Mouse (Mus musculus): ENCODE measurements around the gene Gm43302. TPM values are rescaled to one million over a fixed set of nuclear protein-coding genes. Genes with fewer than 3 reads are reported as not detected.
"Not testable (repeated sequence)": the region's sequence is repeated elsewhere in the genome, so short reads cannot be mapped to it uniquely, and the experiment has no call there.

Gene Gm43302
- polyA plus RNA-seq, 1 experiment from 2014 or later, result not detected

DNA sequence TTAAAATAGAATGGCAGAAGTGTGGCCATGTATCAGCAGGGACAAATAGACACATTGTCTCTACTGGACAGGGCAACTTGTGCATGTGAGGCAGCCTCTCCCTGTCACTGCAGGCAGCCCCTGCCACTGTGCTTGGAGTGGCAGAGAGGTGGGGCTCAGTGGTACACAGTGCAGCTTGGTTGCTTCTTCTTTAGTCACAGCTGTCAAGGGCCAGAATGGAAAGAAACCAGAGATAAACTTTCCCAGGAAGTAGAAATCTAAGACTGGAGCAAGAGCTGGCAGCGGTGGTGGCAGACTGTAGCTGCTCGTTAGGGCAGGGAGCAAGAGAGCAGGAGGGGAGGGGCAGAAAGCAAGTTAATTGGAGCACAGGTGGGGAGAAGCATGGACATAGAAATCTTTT is 8.0 kb upstream of the Gm43302 start:
- Histone ChIP-seq H3K27ac (ENCODE audit: low read depth, low read length) (no peak overlapping the region), H3K4me2 (no peak overlapping the region), H3K4me1 (ENCODE audit: control insufficient read depth, insufficient read depth, low read length) (no peaks in the 10 kb centered on the region), H3K4me3 (ENCODE audit: low read depth, low read length) (no peak overlapping the region), H3K36me3 (ENCODE audit: control insufficient read depth, insufficient read depth, low read length) (no peaks in the 10 kb centered on the region), H3K27me3 (ENCODE audit: control insufficient read depth, insufficient read depth, low read length) (no peaks in the 10 kb centered on the region), H3K9me3 (ENCODE audit: control insufficient read depth, low read length) (no peaks in the 10 kb centered on the region), H3K9ac (ENCODE audit: low read length) (no peak overlapping the region)
- 64% methylated on average over 2 of the region's 2 CpGs for WGBS
- ATAC-seq (ENCODE audit: low FRiP score) (no peak), DNase-seq (ENCODE audit: low spot score, missing footprints) (no peak)

DNA sequence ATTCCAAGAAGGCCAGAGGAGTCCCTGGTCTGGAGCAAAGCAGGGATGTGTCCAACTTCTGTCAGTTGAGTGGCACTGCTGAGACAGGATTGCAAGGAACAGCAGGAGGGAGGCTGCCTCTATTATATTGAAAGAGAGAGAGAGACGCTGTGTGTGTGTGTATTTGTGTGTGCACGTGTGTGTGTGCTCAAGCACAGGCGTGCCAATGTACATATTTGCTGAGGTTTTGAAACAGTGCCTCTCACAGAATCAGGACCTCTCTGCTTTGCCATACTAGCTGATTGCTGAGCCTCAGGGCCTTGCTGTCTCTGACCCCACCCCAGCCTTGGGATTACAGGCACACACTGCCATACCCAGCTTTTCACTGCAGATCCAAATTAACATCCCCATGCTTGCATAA is 2.3 kb upstream of the Gm43302 start:
- Histone ChIP-seq H3K4me2 (no peak overlapping the region), H3K9me3 (ENCODE audit: control insufficient read depth, low read length) (no peaks in the 10 kb centered on the region), H3K4me3 (ENCODE audit: low read depth, low read length) (no peak overlapping the region), H3K27ac (ENCODE audit: low read depth, low read length) (no peak overlapping the region), H3K27me3 (ENCODE audit: control insufficient read depth, insufficient read depth, low read length) (no peaks in the 10 kb centered on the region), H3K9ac (ENCODE audit: low read length) (no peak overlapping the region), H3K4me1 (ENCODE audit: control insufficient read depth, insufficient read depth, low read length) (no peaks in the 10 kb centered on the region), H3K36me3 (ENCODE audit: control insufficient read depth, insufficient read depth, low read length) (no peaks in the 10 kb centered on the region)
- ATAC-seq (ENCODE audit: low FRiP score), result no peak
- 91% methylated on average over 3 of the region's 3 CpGs for WGBS
- DNase-seq (ENCODE audit: low spot score, missing footprints), result no peak

DNA sequence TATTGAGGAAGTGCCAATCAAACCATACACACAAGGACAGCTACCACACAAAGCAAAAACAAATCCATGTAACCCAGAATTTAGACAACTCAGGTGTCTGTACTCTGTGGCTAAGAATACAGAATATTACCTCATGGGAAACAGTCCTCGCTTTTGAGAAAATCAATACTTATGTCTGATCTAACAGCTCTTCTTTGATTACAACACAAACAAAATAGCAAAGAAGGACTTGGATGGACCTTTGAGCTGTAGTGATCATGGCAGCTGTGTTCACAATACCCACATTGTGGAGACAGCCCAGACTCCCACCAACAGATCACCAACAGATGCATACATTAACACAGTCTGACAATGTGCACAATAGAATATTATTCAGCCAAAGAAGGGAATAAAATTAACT is 1.0 kb downstream of the Gm43302 start:
- ATAC-seq (ENCODE audit: low FRiP score) (0 out of 2 replicates have a peak, but pooled peaks have one; percentile 22), DNase-seq (ENCODE audit: low spot score, missing footprints) (no peak)
- WGBS, result 81% methylated on average over 1 of the region's 1 CpGs
- no peaks in the 10 kb centered on the region for H3K9me3 ChIP-seq (ENCODE audit: control insufficient read depth, low read length)
- H3K36me3 ChIP-seq (ENCODE audit: control insufficient read depth, insufficient read depth, low read length), result no peaks in the 10 kb centered on the region
- H3K27ac ChIP-seq (ENCODE audit: low read depth, low read length), result no peak overlapping the region
- no peaks in the 10 kb centered on the region for H3K27me3 ChIP-seq (ENCODE audit: control insufficient read depth, insufficient read depth, low read length)
- H3K9ac ChIP-seq (ENCODE audit: low read length), result no peak overlapping the region
- no peak overlapping the region for H3K4me2 ChIP-seq
- H3K4me1 ChIP-seq (ENCODE audit: control insufficient read depth, insufficient read depth, low read length), result no peaks in the 10 kb centered on the region
- H3K4me3 ChIP-seq (ENCODE audit: low read depth, low read length), result no peak overlapping the region

DNA sequence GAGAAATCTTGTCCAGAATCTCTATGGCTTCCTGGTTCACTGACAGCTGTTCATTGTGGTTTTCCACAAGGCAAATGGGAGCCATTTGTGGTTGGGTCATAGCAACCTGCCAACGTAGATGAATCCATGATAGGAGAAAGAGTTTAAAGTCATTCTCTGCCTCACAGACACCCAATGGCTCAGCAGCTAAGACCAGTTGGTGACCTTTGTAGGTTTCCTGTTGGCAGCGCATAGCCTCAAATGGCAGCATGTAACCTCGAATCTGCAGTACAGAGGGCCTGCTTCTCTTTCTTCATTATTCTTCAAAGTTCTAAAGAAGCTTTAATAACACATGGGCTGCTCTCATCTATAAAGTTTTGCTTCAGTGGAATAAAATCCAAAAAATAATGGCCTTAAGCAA is 2.6 kb downstream of the Gm43302 start:
- not testable (repeated sequence) for DNase-seq (ENCODE audit: low spot score, missing footprints); H3K9ac ChIP-seq (ENCODE audit: low read length); H3K9me3 ChIP-seq (ENCODE audit: control insufficient read depth, low read length); H3K4me2 ChIP-seq; ATAC-seq (ENCODE audit: low FRiP score); H3K36me3 ChIP-seq (ENCODE audit: control insufficient read depth, insufficient read depth, low read length); H3K27ac ChIP-seq (ENCODE audit: low read depth, low read length); H3K27me3 ChIP-seq (ENCODE audit: control insufficient read depth, insufficient read depth, low read length); H3K4me3 ChIP-seq (ENCODE audit: low read depth, low read length); H3K4me1 ChIP-seq (ENCODE audit: control insufficient read depth, insufficient read depth, low read length)
- 97% methylated on average over 3 of the region's 3 CpGs for WGBS

DNA sequence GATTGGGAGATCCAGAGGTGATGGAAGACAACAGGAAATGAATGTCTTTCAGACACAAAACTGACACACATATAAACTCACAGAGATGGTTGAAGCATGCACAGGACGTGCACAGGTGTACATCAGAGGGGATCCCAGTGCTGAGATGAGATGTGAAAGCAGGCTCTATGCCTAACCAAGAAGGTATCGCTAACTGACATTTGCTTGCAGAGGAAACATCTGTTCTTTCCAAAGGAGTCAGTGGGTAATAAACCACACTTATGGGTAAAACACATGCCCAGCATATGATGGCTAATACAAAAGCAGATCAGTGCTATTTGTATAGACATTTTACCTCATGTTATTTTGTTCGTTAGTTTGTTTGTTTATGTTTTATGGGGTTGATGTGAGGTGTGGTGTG is 32.8 kb downstream of the Gm43302 start:
- H3K27me3 ChIP-seq (ENCODE audit: control insufficient read depth, insufficient read depth, low read length); H3K4me1 ChIP-seq (ENCODE audit: control insufficient read depth, insufficient read depth, low read length); H3K36me3 ChIP-seq (ENCODE audit: control insufficient read depth, insufficient read depth, low read length); H3K4me3 ChIP-seq (ENCODE audit: low read depth, low read length); ATAC-seq (ENCODE audit: low FRiP score); DNase-seq (ENCODE audit: low spot score, missing footprints); H3K9ac ChIP-seq (ENCODE audit: low read length); H3K9me3 ChIP-seq (ENCODE audit: control insufficient read depth, low read length); H3K27ac ChIP-seq (ENCODE audit: low read depth, low read length); H3K4me2 ChIP-seq: not testable (repeated sequence)
- WGBS, result no CpG with 5 or more reads among the region's 3 CpGs

DNA sequence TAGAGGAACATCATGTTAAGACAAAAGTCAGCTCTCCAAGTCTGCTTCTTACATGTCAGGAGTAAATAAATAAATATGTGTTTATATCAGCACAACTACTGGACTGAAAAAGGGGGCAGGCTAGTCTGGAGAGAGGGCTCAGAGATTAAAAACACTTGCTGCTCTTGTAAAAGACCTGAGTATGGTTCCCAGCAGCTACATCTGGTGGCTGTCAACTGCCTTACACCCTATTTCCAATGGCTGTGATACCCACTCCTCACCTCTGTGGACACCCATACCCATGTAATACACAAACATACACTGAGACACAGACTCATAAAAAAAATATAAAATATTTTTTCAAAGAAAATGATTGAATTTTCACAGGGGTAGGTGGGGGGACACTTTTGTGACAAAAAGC is 41.0 kb downstream of the Gm43302 start:
- Histone ChIP-seq H3K27me3 (ENCODE audit: control insufficient read depth, insufficient read depth, low read length) (no peaks in the 10 kb centered on the region), H3K9me3 (ENCODE audit: control insufficient read depth, low read length) (no peaks in the 10 kb centered on the region), H3K36me3 (ENCODE audit: control insufficient read depth, insufficient read depth, low read length) (no peaks in the 10 kb centered on the region), H3K4me2 (no peak overlapping the region), H3K4me1 (ENCODE audit: control insufficient read depth, insufficient read depth, low read length) (no peaks in the 10 kb centered on the region), H3K27ac (ENCODE audit: low read depth, low read length) (no peak overlapping the region), H3K4me3 (ENCODE audit: low read depth, low read length) (no peak overlapping the region), H3K9ac (ENCODE audit: low read length) (no peak overlapping the region)
- DNase-seq (ENCODE audit: low spot score, missing footprints), result no peak
- ATAC-seq (ENCODE audit: low FRiP score), result no peak

DNA sequence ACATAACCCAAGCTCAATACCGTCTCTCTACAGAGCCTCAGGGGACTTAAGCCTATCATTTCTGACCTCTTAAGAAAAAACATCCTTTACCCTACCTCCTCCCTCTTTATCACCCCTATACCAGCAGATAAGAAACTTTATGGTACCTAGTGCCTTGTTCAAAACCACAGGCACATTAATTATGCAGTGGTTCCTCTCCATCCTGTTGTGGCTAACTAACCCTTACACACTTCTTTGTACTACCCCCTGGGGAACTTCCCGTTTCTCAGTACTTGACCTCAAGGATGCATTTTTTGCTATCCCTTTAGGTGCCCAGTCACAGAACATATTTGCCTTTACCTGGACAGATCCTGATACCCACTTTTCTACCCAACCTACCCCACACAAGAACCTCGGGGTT is 48.8 kb downstream of the Gm43302 start:
- H3K27ac ChIP-seq (ENCODE audit: low read depth, low read length); H3K4me2 ChIP-seq; H3K9ac ChIP-seq (ENCODE audit: low read length); ATAC-seq (ENCODE audit: low FRiP score); H3K36me3 ChIP-seq (ENCODE audit: control insufficient read depth, insufficient read depth, low read length); H3K4me1 ChIP-seq (ENCODE audit: control insufficient read depth, insufficient read depth, low read length); DNase-seq (ENCODE audit: low spot score, missing footprints); H3K4me3 ChIP-seq (ENCODE audit: low read depth, low read length); H3K27me3 ChIP-seq (ENCODE audit: control insufficient read depth, insufficient read depth, low read length); H3K9me3 ChIP-seq (ENCODE audit: control insufficient read depth, low read length): not testable (repeated sequence)
- WGBS, result 77% methylated on average over 3 of the region's 3 CpGs

DNA sequence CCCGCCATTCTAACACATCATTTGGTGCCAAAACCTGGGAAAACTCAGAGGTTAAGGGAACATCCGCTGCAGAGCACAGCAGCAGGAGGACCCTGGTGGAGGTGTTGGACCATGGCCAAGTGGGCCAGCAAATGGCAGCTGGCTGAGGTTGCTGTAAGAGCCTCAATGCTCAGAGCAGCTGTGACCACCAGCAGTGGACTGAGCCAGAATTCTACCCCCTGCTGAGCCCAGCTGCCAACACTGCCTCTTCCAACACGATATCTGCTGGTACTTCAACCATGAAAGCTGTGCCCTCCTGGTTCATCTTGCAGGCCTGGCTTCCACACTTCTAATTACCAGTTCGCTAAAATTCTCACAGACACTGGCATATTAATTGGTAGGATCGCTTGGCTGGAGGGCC is 52.5 kb downstream of the Gm43302 start:
- H3K27me3 ChIP-seq (ENCODE audit: control insufficient read depth, insufficient read depth, low read length); H3K36me3 ChIP-seq (ENCODE audit: control insufficient read depth, insufficient read depth, low read length); H3K27ac ChIP-seq (ENCODE audit: low read depth, low read length); DNase-seq (ENCODE audit: low spot score, missing footprints); H3K9me3 ChIP-seq (ENCODE audit: control insufficient read depth, low read length); H3K4me2 ChIP-seq; H3K4me1 ChIP-seq (ENCODE audit: control insufficient read depth, insufficient read depth, low read length); H3K9ac ChIP-seq (ENCODE audit: low read length); ATAC-seq (ENCODE audit: low FRiP score); H3K4me3 ChIP-seq (ENCODE audit: low read depth, low read length): not testable (repeated sequence)
- WGBS, result 75% methylated on average over 5 of the region's 5 CpGs

DNA sequence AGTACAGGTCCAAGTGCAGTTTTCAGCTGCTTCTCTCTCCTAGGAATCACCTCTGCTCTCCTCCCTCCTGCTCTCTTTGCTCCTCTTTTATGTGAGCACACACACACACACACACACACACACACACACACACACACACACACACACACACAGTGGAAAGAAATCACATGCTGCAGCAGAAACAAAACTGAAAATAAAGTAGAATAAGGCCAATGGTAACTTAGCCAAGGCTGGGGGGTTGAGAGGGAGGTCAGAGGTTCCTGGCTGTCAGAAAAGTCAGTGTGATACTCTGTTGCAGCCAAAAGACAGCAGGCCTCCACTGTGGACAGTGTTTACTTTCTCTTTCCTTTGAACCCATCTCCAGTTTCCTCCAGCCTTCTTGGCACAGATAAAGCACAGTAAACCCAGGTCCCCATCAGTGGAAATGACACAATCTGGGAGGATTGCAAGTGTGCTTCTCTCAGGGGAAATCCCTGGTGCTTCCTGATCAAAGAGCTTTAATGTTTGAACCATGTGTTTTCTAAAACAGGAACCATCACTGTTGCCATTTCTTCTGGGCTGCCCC is 53.9 kb downstream of the Gm43302 start, which contains the start of gene Gbp10:
Gbp10 (minus strand) TSS at position 51 of the 565 bp plus-strand sequence.
- H3K27me3 ChIP-seq (ENCODE audit: control insufficient read depth, insufficient read depth, low read length); H3K9ac ChIP-seq (ENCODE audit: low read length); H3K4me1 ChIP-seq (ENCODE audit: control insufficient read depth, insufficient read depth, low read length); H3K36me3 ChIP-seq (ENCODE audit: control insufficient read depth, insufficient read depth, low read length); H3K27ac ChIP-seq (ENCODE audit: low read depth, low read length); H3K9me3 ChIP-seq (ENCODE audit: control insufficient read depth, low read length); H3K4me2 ChIP-seq; DNase-seq (ENCODE audit: low spot score, missing footprints); ATAC-seq (ENCODE audit: low FRiP score); H3K4me3 ChIP-seq (ENCODE audit: low read depth, low read length): not testable (repeated sequence)

DNA sequence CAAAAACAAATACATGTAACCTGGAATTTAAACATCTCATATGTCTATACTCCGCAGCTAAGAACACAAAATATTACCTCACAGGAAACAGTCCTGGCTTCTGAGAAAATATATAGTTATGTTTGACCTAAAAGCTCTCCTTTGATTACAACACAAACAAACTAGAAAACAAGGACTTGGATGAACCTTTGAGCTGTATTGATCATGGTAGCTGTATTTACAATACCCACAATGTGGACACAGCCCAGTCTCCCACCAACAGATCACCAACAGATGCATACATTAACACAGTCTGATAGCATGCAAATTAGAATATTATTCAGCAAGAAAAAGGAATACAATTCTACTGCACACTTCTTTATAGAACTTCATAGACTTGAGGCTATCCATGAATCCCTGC is 55.1 kb downstream of the Gm43302 start:
- H3K27me3 ChIP-seq (ENCODE audit: control insufficient read depth, insufficient read depth, low read length); H3K9ac ChIP-seq (ENCODE audit: low read length); H3K4me3 ChIP-seq (ENCODE audit: low read depth, low read length); H3K9me3 ChIP-seq (ENCODE audit: control insufficient read depth, low read length); H3K36me3 ChIP-seq (ENCODE audit: control insufficient read depth, insufficient read depth, low read length); H3K4me2 ChIP-seq; H3K27ac ChIP-seq (ENCODE audit: low read depth, low read length); DNase-seq (ENCODE audit: low spot score, missing footprints); H3K4me1 ChIP-seq (ENCODE audit: control insufficient read depth, insufficient read depth, low read length); ATAC-seq (ENCODE audit: low FRiP score): not testable (repeated sequence)
- 88% methylated on average over 1 of the region's 1 CpGs for WGBS
